Mouse (Mus musculus) lung, adult 2 months (tissue): Measurements from ENCODE around the gene Adamts4.
"Not testable (repeated sequence)": the region's sequence is repeated elsewhere in the genome, so short reads cannot be mapped to it uniquely, and the experiment has no call there.

Experiments
- CTCF ChIP-seq: fragments of 200-500 bp; IDR thresholded peaks from 2 replicates; pipeline ENCODE4 v1.5.1; 2011; ENCODE audit warnings: mild to moderate bottlenecking, low read length, control low read depth; ENCODE audit not compliant: insufficient read depth
- POLR2A ChIP-seq: fragments of 200-500 bp; IDR thresholded peaks from 2 replicates; pipeline ENCODE4 v1.6.1; 2011; ENCODE audit warnings: low read depth, mild to moderate bottlenecking, control low read depth, low read length, borderline replicate concordance; ENCODE audit errors: extremely low read depth

- not testable (repeated sequence) for TF ChIP-seq POLR2A, CTCF
Measured at GRCm38 (mm10) chr1:171306157-171306556, 55.9 kb downstream of the Adamts4 start.
